Mouse (Mus musculus): ENCODE measurements around the gene Kras. TPM values are rescaled to one million over a fixed set of nuclear protein-coding genes. Genes with fewer than 3 reads are reported as not detected.

Kras gene
- total and polyA plus RNA-seq, 2 experiments from 2014 or later: 25.9 to 72.5 TPM

- Histone ChIP-seq H3K27ac (peak overlapping the region; percentile 86), H3K9ac (replicated peaks; ENCODE audit: low read length) (peak overlapping the region; percentile 94), H3K4me1 (ENCODE audit: insufficient read depth, low read length) (peaks cover 5% of the 10 kb centered on the region), H3K4me2 (ENCODE audit: low read depth, low read length) (peak overlapping the region; percentile 71), H3K36me3 (ENCODE audit: insufficient read depth, low read length) (no peaks in the 10 kb centered on the region), H3K9me3 (ENCODE audit: low read length) (no peaks in the 10 kb centered on the region), H3K27me3 (ENCODE audit: insufficient read depth, low read length) (no peaks in the 10 kb centered on the region), H3K4me3 (ENCODE audit: low read length) (peak overlapping the region; percentile 95)
- TF ChIP-seq CTCF (IDR thresholded peaks at IDR 0.05; ENCODE audit: low read depth): no peak
- DNase-seq (ENCODE audit: low spot score) (peak; percentile 44), ATAC-seq (peak; percentile 48; the same call in 1 of the 2 replicates)
- 11% methylated on average over 16 of the region's 16 CpGs for WGBS
Observed at GRCm38 (mm10) chr6:145250820-145251219, 781 bp upstream of the Kras start.

GRCm38 (mm10) chr6:145249291-145250184, 501 bp downstream of the Kras start:
- peaks cover 3% of the 10 kb centered on the region; the same call in 1 of the 2 replicates for H3K36me3 ChIP-seq (ENCODE audit: insufficient read depth, low read length)
- peak overlapping the region; percentile 86 for H3K27ac ChIP-seq
- no peaks in the 10 kb centered on the region for H3K9me3 ChIP-seq (ENCODE audit: low read length)
- ATAC-seq (peak; percentile 57), DNase-seq (ENCODE audit: low spot score) (peak; percentile 48)
- peak overlapping the region; percentile 94 for H3K9ac ChIP-seq (replicated peaks; ENCODE audit: low read length)
- no peaks in the 10 kb centered on the region for H3K27me3 ChIP-seq (ENCODE audit: insufficient read depth, low read length)
- peak overlapping the region; percentile 71 for H3K4me2 ChIP-seq (ENCODE audit: low read depth, low read length)
- 1% methylated on average over 65 of the region's 124 CpGs for WGBS
- peak overlapping the region; percentile 95 for H3K4me3 ChIP-seq (ENCODE audit: low read length)
- no peak for TF ChIP-seq CTCF (IDR thresholded peaks at IDR 0.05; ENCODE audit: low read depth)
- H3K4me1 ChIP-seq (ENCODE audit: insufficient read depth, low read length): peaks cover 5% of the 10 kb centered on the region

GRCm38 (mm10) chr6:145247886-145248285, 2.2 kb downstream of the Kras start:
- DNase-seq (ENCODE audit: low spot score) (no peak), ATAC-seq (no peak)
- H3K36me3 ChIP-seq (ENCODE audit: insufficient read depth, low read length): peaks cover 6% of the 10 kb centered on the region; the same call in 1 of the 2 replicates
- H3K27ac ChIP-seq: no peak overlapping the region
- H3K4me1 ChIP-seq (ENCODE audit: insufficient read depth, low read length): peaks cover 5% of the 10 kb centered on the region
- H3K27me3 ChIP-seq (ENCODE audit: insufficient read depth, low read length): no peaks in the 10 kb centered on the region
- TF ChIP-seq CTCF (IDR thresholded peaks at IDR 0.05; ENCODE audit: low read depth): no peak
- H3K9me3 ChIP-seq (ENCODE audit: low read length): no peaks in the 10 kb centered on the region
- 59% methylated on average over 3 of the region's 3 CpGs for WGBS
- peak overlapping the region; percentile 71 for H3K4me2 ChIP-seq (ENCODE audit: low read depth, low read length)
- H3K9ac ChIP-seq (replicated peaks; ENCODE audit: low read length): 0 out of 2 replicates have a peak overlapping the region, but pooled peaks have one; percentile 5
- H3K4me3 ChIP-seq (ENCODE audit: low read length): no peak overlapping the region

GRCm38 (mm10) chr6:145246841-145247240, 3.2 kb downstream of the Kras start:
- no peak overlapping the region for H3K4me3 ChIP-seq (ENCODE audit: low read length)
- H3K4me2 ChIP-seq (ENCODE audit: low read depth, low read length): no peak overlapping the region
- H3K9me3 ChIP-seq (ENCODE audit: low read length): no peaks in the 10 kb centered on the region
- H3K36me3 ChIP-seq (ENCODE audit: insufficient read depth, low read length): peaks cover 6% of the 10 kb centered on the region
- H3K4me1 ChIP-seq (ENCODE audit: insufficient read depth, low read length): peaks cover 5% of the 10 kb centered on the region
- DNase-seq (ENCODE audit: low spot score) (no peak), ATAC-seq (no peak)
- no peak overlapping the region for H3K27ac ChIP-seq
- WGBS: 91% methylated on average over 5 of the region's 5 CpGs
- no peaks in the 10 kb centered on the region for H3K27me3 ChIP-seq (ENCODE audit: insufficient read depth, low read length)
- no peak for TF ChIP-seq CTCF (IDR thresholded peaks at IDR 0.05; ENCODE audit: low read depth)
- H3K9ac ChIP-seq (replicated peaks; ENCODE audit: low read length): no peak overlapping the region

GRCm38 (mm10) chr6:145242521-145242920, 7.5 kb downstream of the Kras start:
- WGBS: 49% methylated on average over 1 of the region's 1 CpGs
- Histone ChIP-seq H3K4me2 (ENCODE audit: low read depth, low read length) (no peak overlapping the region), H3K4me1 (ENCODE audit: insufficient read depth, low read length) (no peaks in the 10 kb centered on the region), H3K4me3 (ENCODE audit: low read length) (no peak overlapping the region), H3K36me3 (ENCODE audit: insufficient read depth, low read length) (peaks cover 16% of the 10 kb centered on the region), H3K9me3 (ENCODE audit: low read length) (no peaks in the 10 kb centered on the region), H3K27me3 (ENCODE audit: insufficient read depth, low read length) (no peaks in the 10 kb centered on the region), H3K27ac (no peak overlapping the region), H3K9ac (replicated peaks; ENCODE audit: low read length) (no peak overlapping the region)
- peak; percentile 66 for TF ChIP-seq CTCF (IDR thresholded peaks at IDR 0.05; ENCODE audit: low read depth)
- ATAC-seq (no peak), DNase-seq (ENCODE audit: low spot score) (peak; percentile 65)

GRCm38 (mm10) chr6:145240285-145240684, 9.8 kb downstream of the Kras start:
- TF ChIP-seq CTCF (IDR thresholded peaks at IDR 0.05; ENCODE audit: low read depth): no peak
- DNase-seq (ENCODE audit: low spot score) (no peak), ATAC-seq (no peak)
- peaks cover 16% of the 10 kb centered on the region for H3K36me3 ChIP-seq (ENCODE audit: insufficient read depth, low read length)
- no peak overlapping the region for H3K9ac ChIP-seq (replicated peaks; ENCODE audit: low read length)
- no peak overlapping the region for H3K27ac ChIP-seq
- H3K9me3 ChIP-seq (ENCODE audit: low read length): no peaks in the 10 kb centered on the region
- H3K27me3 ChIP-seq (ENCODE audit: insufficient read depth, low read length): no peaks in the 10 kb centered on the region
- no peak overlapping the region for H3K4me3 ChIP-seq (ENCODE audit: low read length)
- H3K4me2 ChIP-seq (ENCODE audit: low read depth, low read length): no peak overlapping the region
- WGBS: 90% methylated on average over 6 of the region's 6 CpGs
- H3K4me1 ChIP-seq (ENCODE audit: insufficient read depth, low read length): no peaks in the 10 kb centered on the region

GRCm38 (mm10) chr6:145237148-145237547, 12.9 kb downstream of the Kras start:
- Histone ChIP-seq H3K36me3 (ENCODE audit: insufficient read depth, low read length) (peaks cover 10% of the 10 kb centered on the region), H3K9me3 (ENCODE audit: low read length) (no peaks in the 10 kb centered on the region), H3K27ac (no peak overlapping the region), H3K4me1 (ENCODE audit: insufficient read depth, low read length) (no peaks in the 10 kb centered on the region), H3K4me2 (ENCODE audit: low read depth, low read length) (no peak overlapping the region), H3K9ac (replicated peaks; ENCODE audit: low read length) (no peak overlapping the region), H3K4me3 (ENCODE audit: low read length) (no peak overlapping the region), H3K27me3 (ENCODE audit: insufficient read depth, low read length) (no peaks in the 10 kb centered on the region)
- 70% methylated on average over 4 of the region's 4 CpGs for WGBS
- DNase-seq (ENCODE audit: low spot score): no peak
- ATAC-seq: no peak
- TF ChIP-seq CTCF (IDR thresholded peaks at IDR 0.05; ENCODE audit: low read depth): no peak
